Mouse (Mus musculus): ENCODE measurements around the gene Pknox1. TPM values are rescaled to one million over a fixed set of nuclear protein-coding genes. Genes with fewer than 3 reads are reported as not detected.
"Not testable (repeated sequence)": the region's sequence is repeated elsewhere in the genome, so short reads cannot be mapped to it uniquely, and the experiment has no call there.

Pknox1 gene
- total RNA-seq, 2 experiments from 2014 or later, result 12.4 to 14.4 TPM

- DNase-seq (ENCODE audit: low spot score in 2 of 2), result peak; percentile 55 to 65
- intact Hi-C loops (cut with DNase I), result no loop called here
Measured at GRCm38 (mm10) chr17:31580344-31580743, 15.8 kb downstream of the Pknox1 start.

- intact Hi-C loops (cut with DNase I), result no loop called here
- DNase-seq (ENCODE audit: low spot score in 2 of 2), result no peak
Measured at GRCm38 (mm10) chr17:31583185-31583584, 18.7 kb downstream of the Pknox1 start.

- DNase-seq (ENCODE audit: low spot score in 2 of 2), result no peak
- intact Hi-C loops (cut with DNase I), result no loop called here
Measured at GRCm38 (mm10) chr17:31583781-31584180, 19.2 kb downstream of the Pknox1 start.

- intact Hi-C loops (cut with DNase I), result no loop called here
- DNase-seq (ENCODE audit: low spot score in 2 of 2), result no peak
Measured at GRCm38 (mm10) chr17:31588115-31588514, 23.6 kb downstream of the Pknox1 start.

- intact Hi-C loops (cut with DNase I), result no loop called here
- DNase-seq (ENCODE audit: low spot score in 2 of 2), result no peak
Measured at GRCm38 (mm10) chr17:31588726-31589125, 24.2 kb downstream of the Pknox1 start.

GRCm38 (mm10) chr17:31590846-31591245 lies 26.3 kb downstream of the Pknox1 start:
- DNase-seq (ENCODE audit: low spot score in 2 of 2), result no peak
- intact Hi-C loops (cut with DNase I), result no loop called here

- intact Hi-C loops (cut with DNase I), result no loop called here
- DNase-seq (ENCODE audit: low spot score in 2 of 2), result peak in 1 of 2 experiments; percentile 26
Measured at GRCm38 (mm10) chr17:31594590-31594989, 30.1 kb downstream of the Pknox1 start.

GRCm38 (mm10) chr17:31595077-31595476 lies 30.5 kb downstream of the Pknox1 start:
- DNase-seq (ENCODE audit: low spot score in 2 of 2), result peak; percentile 31 to 75
- intact Hi-C loops (cut with DNase I), result no loop called here

- no peak for DNase-seq (ENCODE audit: low spot score in 2 of 2)
- intact Hi-C loops (cut with DNase I), result no loop called here
Measured at GRCm38 (mm10) chr17:31597957-31598356, 33.4 kb downstream of the Pknox1 start.

GRCm38 (mm10) chr17:31598593-31598992 lies 34.1 kb downstream of the Pknox1 start:
- DNase-seq (ENCODE audit: low spot score in 2 of 2), result no peak
- intact Hi-C loops (cut with DNase I), result no loop called here

GRCm38 (mm10) chr17:31606424-31606823 lies 41.9 kb downstream of the Pknox1 start:
- intact Hi-C loops (cut with DNase I), result no loop called here

GRCm38 (mm10) chr17:31607256-31607951 lies 42.9 kb downstream of the Pknox1 start:
- no peak for DNase-seq (ENCODE audit: low spot score in 2 of 2)
- intact Hi-C loops (cut with DNase I), result no loop called here

More at GRCm38 (mm10) chr17:31606424-31606823, 41.9 kb downstream of the Pknox1 start:
- no peak for DNase-seq (ENCODE audit: low spot score in 2 of 2)

- DNase-seq (ENCODE audit: low spot score in 2 of 2); intact Hi-C loops (cut with DNase I): not testable (repeated sequence)
Measured at GRCm38 (mm10) chr17:31609173-31609572, 44.6 kb downstream of the Pknox1 start.

GRCm38 (mm10) chr17:31609895-31610294 lies 45.4 kb downstream of the Pknox1 start:
- no peak for DNase-seq (ENCODE audit: low spot score in 2 of 2)
- intact Hi-C loops (cut with DNase I), result no loop called here

GRCm38 (mm10) chr17:31613086-31613755 lies 48.7 kb downstream of the Pknox1 start:
- DNase-seq (ENCODE audit: low spot score in 2 of 2), result no peak
- intact Hi-C loops (cut with DNase I), result no loop called here

GRCm38 (mm10) chr17:31623101-31623500 lies 58.6 kb downstream of the Pknox1 start:
- intact Hi-C loops (cut with DNase I), result no loop called here
- DNase-seq (ENCODE audit: low spot score in 2 of 2), result no peak

- no peak for DNase-seq (ENCODE audit: low spot score in 2 of 2)
- intact Hi-C loops (cut with DNase I), result no loop called here
Measured at GRCm38 (mm10) chr17:31627961-31628360, 63.4 kb downstream of the Pknox1 start.

GRCm38 (mm10) chr17:31631081-31631800 lies 66.7 kb downstream of the Pknox1 start:
- intact Hi-C loops (cut with DNase I), result no loop called here
- DNase-seq (ENCODE audit: low spot score in 2 of 2), result no peak

GRCm38 (mm10) chr17:31633007-31633406 lies 68.5 kb downstream of the Pknox1 start:
- DNase-seq (ENCODE audit: low spot score in 2 of 2), result no peak
- intact Hi-C loops (cut with DNase I), result no loop called here

- intact Hi-C loops (cut with DNase I), result no loop called here
Measured at GRCm38 (mm10) chr17:31634896-31635295, 70.4 kb downstream of the Pknox1 start.

More at GRCm38 (mm10) chr17:31634896-31635295, 70.4 kb downstream of the Pknox1 start:
- DNase-seq (ENCODE audit: low spot score in 2 of 2), result no peak

Measured in left cerebral cortex, postnatal 14 days (tissue).